ENCODE assay signal across 32 mouse cellular contexts in genomic region chr11:99211964-99212363, GRCm38 (mm10). TPM values are rescaled to one million over a fixed set of nuclear protein-coding genes. Genes with fewer than 3 reads are reported as not detected.
"Had no signal": no experiment of that assay in that cellular context is flagged by ENCODE, and none has a peak within 500 bp of the region (broad histone marks: within the 10 kb centered on the region; RNA-seq: fewer than 3 reads in every experiment).

No protein-coding gene starts in this region.

- H3K27ac ChIP-seq: gastrocnemius, adult 2 months; heart, adult 2 months; heart, embryonic 13.5 days; heart, embryonic 15.5 days; hindbrain, embryonic 10.5 days; hindbrain, embryonic 12.5 days; hindbrain, embryonic 14.5 days; intestine, embryonic 15.5 days; layer of hippocampus, adult 2 months; left cerebral cortex, adult 2 months; limb, embryonic 10.5 days; limb, embryonic 12.5 days; liver, embryonic 14.5 days had no signal

- H3K4me1 ChIP-seq: hindbrain, embryonic 10.5 days; hindbrain, embryonic 12.5 days; intestine, embryonic 15.5 days; limb, embryonic 10.5 days; limb, embryonic 12.5 days had no signal

- H3K9me3 ChIP-seq: heart, embryonic 13.5 days; heart, embryonic 15.5 days; hindbrain, embryonic 10.5 days; hindbrain, embryonic 12.5 days; intestine, embryonic 15.5 days; limb, embryonic 10.5 days; limb, embryonic 12.5 days had no signal

- ATAC-seq: hindbrain, embryonic 16.5 days; inflammation-experienced regulatory T-cells, adult 6 months; intestine, embryonic 15.5 days; intestine, postnatal 0 days had no signal

- H3K4me3 ChIP-seq: gastrocnemius, adult 2 months; heart, adult 2 months; heart, embryonic 13.5 days; heart, embryonic 15.5 days; hindbrain, embryonic 10.5 days; hindbrain, embryonic 12.5 days; intestine, embryonic 15.5 days; layer of hippocampus, adult 2 months; left cerebral cortex, adult 2 months; limb, embryonic 10.5 days; limb, embryonic 12.5 days had no signal

- DNase-seq: gastrocnemius, adult 2 months; gastrocnemius, postnatal 10 days; gastrocnemius, postnatal 25 days; heart, adult 2 months; heart, postnatal 14 days; heart, postnatal 36 days; kidney, adult 18-20 months; kidney, adult 8-10 months; kidney, postnatal 10 days; kidney, postnatal 25 days; kidney, postnatal 4 days had no signal

- H3K4me2 ChIP-seq: heart, embryonic 11.5 days; heart, embryonic 13.5 days; heart, embryonic 15.5 days; hindbrain, embryonic 12.5 days; hindbrain, embryonic 14.5 days; intestine, embryonic 15.5 days; limb, embryonic 12.5 days had no signal

- H3K9ac ChIP-seq: heart, embryonic 13.5 days; heart, embryonic 15.5 days; hindbrain, embryonic 12.5 days; hindbrain, embryonic 14.5 days; intestine, embryonic 15.5 days; limb, embryonic 12.5 days; liver, embryonic 14.5 days had no signal

- H3K27me3 ChIP-seq: heart, embryonic 13.5 days; heart, embryonic 15.5 days; hindbrain, embryonic 12.5 days; intestine, embryonic 15.5 days; limb, embryonic 12.5 days had no signal

RNA-seq across cellular contexts. Expression of gene Krt222, which starts 31.9 kb away (rescaled TPM):
- total RNA-seq: granulocyte monocyte progenitor cell, adult 5-6 weeks had no signal

RNA-seq across cellular contexts. Expression of gene Ccr7, which starts 57.1 kb away (rescaled TPM):
- total RNA-seq: gastrocnemius, adult 2 months; gastrocnemius, postnatal 25 days; granulocyte monocyte progenitor cell, adult 5-6 weeks; layer of hippocampus, adult 2 months; layer of hippocampus, postnatal 10 days; layer of hippocampus, postnatal 25 days; left cerebral cortex, adult 2 months; left cerebral cortex, postnatal 14 days; left cerebral cortex, postnatal 36 days had no signal
- polyA plus RNA-seq: hindbrain, embryonic 14.5 days; hindbrain, embryonic 16.5 days; kidney, embryonic 14.5 days had no signal
